Mouse (Mus musculus): Measurements from ENCODE around the gene Sap30l. TPM values are rescaled to one million over a fixed set of nuclear protein-coding genes. Genes with fewer than 3 reads are reported as not detected.
A peak's percentile ranks its signal among the peaks of the same experiment; 100 is the strongest.

The Sap30l gene
- polyA plus RNA-seq, 1 experiment: 24.7 TPM

DNA sequence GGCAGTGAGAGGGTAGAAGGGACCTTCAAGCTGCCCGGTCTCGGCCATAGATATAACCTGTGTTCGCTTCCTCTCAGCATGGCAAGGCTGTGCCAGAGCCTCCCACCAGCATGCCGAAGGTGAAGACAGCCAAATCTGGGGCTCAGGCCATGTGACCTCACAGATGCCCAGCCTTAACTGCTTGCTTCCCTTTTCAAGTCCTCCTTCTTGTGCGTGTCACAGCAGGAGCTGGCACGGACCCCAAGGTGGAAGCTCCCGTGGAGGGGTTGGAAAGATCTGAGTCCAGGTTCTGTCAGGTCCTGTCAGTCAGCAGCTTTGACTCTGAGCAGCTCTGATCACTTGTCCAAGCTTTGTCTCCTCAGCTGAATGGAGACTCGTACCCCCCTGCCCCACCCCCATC is 29.8 kb upstream of the Sap30l start:
- TF ChIP-seq CTCF (IDR thresholded peaks at IDR 0.05; ENCODE audit: insufficient read depth, low read length) (no peak), POLR2A (IDR thresholded peaks at IDR 0.05; ENCODE audit: borderline replicate concordance, extremely low read depth, low read depth, low read length) (no peak)
- WGBS: 92% methylated on average over 8 of the region's 8 CpGs
- Histone ChIP-seq H3K4me1 (ENCODE audit: control insufficient read depth, insufficient read depth, low read length) (no peaks in the 10 kb centered on the region), H3K4me3 (replicated peaks; ENCODE audit: extremely low read depth, low read depth, low read length) (no peak overlapping the region)
- DNase-seq: no peak

DNA sequence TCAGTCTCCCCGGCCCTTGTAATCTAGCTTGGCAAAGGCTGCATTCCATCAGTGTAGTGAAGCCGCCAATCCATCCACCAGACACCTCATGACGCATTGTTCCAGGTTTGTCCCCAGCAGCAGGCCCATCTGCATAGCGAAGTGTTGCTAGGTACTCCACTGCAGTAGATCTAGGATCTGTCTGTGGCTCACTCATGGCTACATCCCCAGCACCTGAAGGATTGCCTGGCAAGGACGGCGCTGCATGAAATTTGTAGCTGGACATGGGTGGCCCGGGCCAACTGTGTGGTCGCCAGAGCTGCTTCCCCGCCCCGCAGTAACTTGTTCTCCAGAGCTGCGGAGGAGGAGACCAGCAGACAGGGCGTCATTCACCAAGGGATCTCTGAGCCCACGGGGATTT is 28.0 kb upstream of the Sap30l start:
- WGBS: 55% methylated on average over 13 of the region's 13 CpGs
- no peak for DNase-seq
- TF ChIP-seq POLR2A (IDR thresholded peaks at IDR 0.05; ENCODE audit: borderline replicate concordance, extremely low read depth, low read depth, low read length) (no peak), CTCF (IDR thresholded peaks at IDR 0.05; ENCODE audit: insufficient read depth, low read length) (no peak)
- no peaks in the 10 kb centered on the region for H3K4me1 ChIP-seq (ENCODE audit: control insufficient read depth, insufficient read depth, low read length)
- H3K4me3 ChIP-seq (replicated peaks; ENCODE audit: extremely low read depth, low read depth, low read length): no peak overlapping the region

DNA sequence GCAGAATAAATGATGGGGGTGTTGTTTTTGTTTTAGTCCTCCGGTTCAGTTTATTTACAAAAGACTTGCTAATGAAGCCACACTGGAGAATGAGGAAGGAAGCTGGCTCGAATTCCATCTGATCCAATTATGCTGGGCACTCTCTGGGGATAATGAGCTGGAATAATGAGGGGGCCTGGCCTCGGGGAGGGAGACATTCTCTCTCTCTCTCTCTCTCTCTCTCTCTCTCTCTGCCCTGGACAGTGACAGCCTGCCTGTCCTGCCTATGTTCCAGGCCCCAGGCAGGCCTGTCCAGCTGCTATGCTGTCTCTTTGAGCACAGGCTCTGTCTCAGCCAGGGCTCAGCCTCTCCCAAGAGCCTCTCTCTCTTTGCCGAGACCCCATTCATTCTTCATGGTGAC is 27.5 kb upstream of the Sap30l start:
- TF ChIP-seq CTCF (IDR thresholded peaks at IDR 0.05; ENCODE audit: insufficient read depth, low read length) (no peak), POLR2A (IDR thresholded peaks at IDR 0.05; ENCODE audit: borderline replicate concordance, extremely low read depth, low read depth, low read length) (no peak)
- Histone ChIP-seq H3K4me3 (replicated peaks; ENCODE audit: extremely low read depth, low read depth, low read length) (no peak overlapping the region), H3K4me1 (ENCODE audit: control insufficient read depth, insufficient read depth, low read length) (no peaks in the 10 kb centered on the region)
- no peak for DNase-seq
- WGBS: 26% methylated on average over 4 of the region's 4 CpGs

DNA sequence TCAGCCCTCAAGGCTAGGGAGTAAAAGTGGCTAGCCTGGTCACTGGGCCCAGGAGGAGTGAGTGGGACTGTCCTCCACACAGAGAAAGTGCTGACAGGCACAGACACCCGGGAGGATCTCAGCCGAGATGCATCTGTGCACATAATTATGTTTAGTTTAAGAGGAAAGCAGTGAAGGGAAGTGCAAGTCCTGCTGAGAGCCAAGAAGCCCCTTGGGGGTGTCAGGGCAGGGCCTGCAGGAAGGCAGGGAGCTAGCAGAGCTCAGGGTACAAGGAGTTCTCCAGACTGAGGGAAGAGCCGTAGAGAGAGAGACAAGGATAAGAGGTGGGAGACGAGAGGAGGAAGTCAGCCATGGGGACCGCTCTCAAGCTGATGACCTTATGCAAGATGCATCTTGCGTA is 25.6 kb upstream of the Sap30l start:
- TF ChIP-seq POLR2A (IDR thresholded peaks at IDR 0.05; ENCODE audit: borderline replicate concordance, extremely low read depth, low read depth, low read length) (no peak), CTCF (IDR thresholded peaks at IDR 0.05; ENCODE audit: insufficient read depth, low read length) (no peak)
- no peak for DNase-seq
- Histone ChIP-seq H3K4me1 (ENCODE audit: control insufficient read depth, insufficient read depth, low read length) (no peaks in the 10 kb centered on the region), H3K4me3 (replicated peaks; ENCODE audit: extremely low read depth, low read depth, low read length) (no peak overlapping the region)
- WGBS: 66% methylated on average over 6 of the region's 6 CpGs

DNA sequence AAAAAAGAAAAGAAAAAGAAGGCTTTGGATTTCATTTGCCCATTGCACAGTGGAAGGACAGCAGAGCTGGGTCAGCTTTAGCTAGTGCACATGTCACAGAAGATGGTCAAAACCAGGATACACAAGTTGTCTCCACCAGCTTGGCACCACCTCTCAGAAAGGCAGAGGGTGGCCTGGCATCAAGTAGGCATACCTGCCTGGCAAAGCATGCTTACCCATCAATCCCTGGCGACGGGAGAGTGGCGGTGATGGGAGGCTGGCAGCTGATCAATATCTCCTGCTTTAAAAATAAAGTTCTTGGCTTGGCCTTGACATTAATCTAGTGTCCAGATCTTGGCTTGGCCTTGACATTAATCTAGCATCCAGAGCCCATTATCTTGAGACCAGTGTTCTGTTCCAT is 24.9 kb upstream of the Sap30l start:
- no peak overlapping the region for H3K4me3 ChIP-seq (replicated peaks; ENCODE audit: extremely low read depth, low read depth, low read length)
- TF ChIP-seq POLR2A (IDR thresholded peaks at IDR 0.05; ENCODE audit: borderline replicate concordance, extremely low read depth, low read depth, low read length) (no peak), CTCF (IDR thresholded peaks at IDR 0.05; ENCODE audit: insufficient read depth, low read length) (no peak)
- no peak for DNase-seq
- WGBS: 61% methylated on average over 3 of the region's 3 CpGs
- H3K4me1 ChIP-seq (ENCODE audit: control insufficient read depth, insufficient read depth, low read length): no peaks in the 10 kb centered on the region

DNA sequence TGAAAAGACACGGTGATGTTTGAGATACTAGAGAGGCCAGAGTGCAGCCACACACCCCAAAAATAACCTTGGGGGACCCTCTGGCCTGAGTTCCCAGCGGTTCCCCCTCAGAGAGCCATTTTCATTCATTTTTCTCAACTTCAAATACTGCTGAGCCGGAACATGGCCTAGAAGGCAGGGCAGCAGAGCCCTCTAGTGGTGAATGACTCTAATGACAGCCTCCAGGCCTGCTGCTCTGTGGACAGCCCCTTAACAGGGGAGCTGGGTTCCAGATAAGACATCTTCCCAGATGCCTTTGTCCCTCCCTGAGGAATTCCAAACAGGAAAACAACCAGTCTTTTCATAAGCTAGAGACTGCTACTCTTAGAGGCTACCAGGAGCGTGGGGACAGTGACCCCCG is 23.1 kb upstream of the Sap30l start:
- peak; percentile 24 for DNase-seq
- TF ChIP-seq CTCF (IDR thresholded peaks at IDR 0.05; ENCODE audit: insufficient read depth, low read length): peak; percentile 94
- no peak for TF ChIP-seq POLR2A (IDR thresholded peaks at IDR 0.05; ENCODE audit: borderline replicate concordance, extremely low read depth, low read depth, low read length)
- Histone ChIP-seq H3K4me1 (ENCODE audit: control insufficient read depth, insufficient read depth, low read length) (no peaks in the 10 kb centered on the region), H3K4me3 (replicated peaks; ENCODE audit: extremely low read depth, low read depth, low read length) (no peak overlapping the region)
- 31% methylated on average over 5 of the region's 5 CpGs for WGBS

DNA sequence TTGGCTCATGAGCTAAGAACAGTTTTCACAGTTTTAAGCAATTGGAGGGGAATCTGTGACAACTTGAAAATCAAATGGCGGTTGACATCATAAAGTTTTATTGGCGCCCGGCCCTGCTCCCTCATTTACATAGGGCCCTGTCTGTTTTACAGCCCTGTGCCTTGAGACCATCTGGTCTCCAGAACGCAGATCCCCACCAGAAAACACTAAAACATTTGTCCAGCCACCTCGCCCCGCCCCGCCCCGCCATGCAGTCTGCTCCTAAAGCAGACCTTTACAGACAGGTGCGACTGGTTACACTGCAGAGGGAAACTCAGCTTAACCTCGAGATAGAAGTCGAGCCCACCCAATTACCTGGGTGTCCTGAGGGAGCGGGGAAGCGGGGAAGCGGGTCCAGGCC is 21.6 kb upstream of the Sap30l start:
- TF ChIP-seq POLR2A (IDR thresholded peaks at IDR 0.05; ENCODE audit: borderline replicate concordance, extremely low read depth, low read depth, low read length) (no peak), CTCF (IDR thresholded peaks at IDR 0.05; ENCODE audit: insufficient read depth, low read length) (no peak)
- Histone ChIP-seq H3K4me3 (replicated peaks; ENCODE audit: extremely low read depth, low read depth, low read length) (no peak overlapping the region), H3K4me1 (ENCODE audit: control insufficient read depth, insufficient read depth, low read length) (no peaks in the 10 kb centered on the region)
- DNase-seq: no peak
- 88% methylated on average over 14 of the region's 14 CpGs for WGBS

DNA sequence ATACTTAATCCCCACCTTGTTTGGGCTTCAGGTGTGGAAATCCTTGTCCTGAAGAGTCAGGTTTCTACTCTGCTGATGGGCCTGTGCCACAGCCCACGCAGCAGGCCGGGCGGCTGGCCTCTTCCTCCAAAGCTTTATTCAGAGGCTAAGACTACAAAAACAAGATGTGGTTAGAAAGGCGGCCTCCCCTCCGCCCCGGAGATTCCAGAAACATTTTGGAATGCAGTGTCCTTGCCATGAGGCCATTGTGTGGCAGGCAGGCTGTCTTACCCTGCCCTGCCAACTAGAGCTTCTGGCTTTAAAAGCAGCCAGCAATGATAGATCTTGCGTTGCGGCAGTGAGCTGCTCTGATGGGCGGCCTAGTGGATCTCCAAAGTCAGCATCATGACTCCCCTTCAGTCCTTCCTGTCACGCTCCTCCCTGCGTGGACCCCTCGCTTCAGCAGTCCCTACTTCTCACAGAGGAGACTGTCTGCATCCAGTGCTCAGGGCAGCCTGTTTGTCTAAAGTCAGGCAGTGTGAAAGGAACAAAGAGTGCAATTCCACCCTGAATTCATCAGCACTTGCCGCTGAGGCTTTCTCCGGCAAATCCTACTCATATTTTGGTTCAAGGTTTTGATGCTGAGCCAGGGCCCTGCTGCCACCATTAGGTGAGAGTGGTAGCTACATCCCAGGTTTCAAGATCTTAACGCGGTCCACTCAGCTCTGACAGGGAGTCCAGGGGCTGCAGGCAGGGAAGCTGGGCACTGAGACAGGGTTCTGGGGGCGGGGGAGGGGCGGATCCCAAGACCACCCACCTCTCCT is 14.6 kb upstream of the Sap30l start:
- Histone ChIP-seq H3K4me3 (replicated peaks; ENCODE audit: extremely low read depth, low read depth, low read length) (no peak overlapping the region), H3K4me1 (ENCODE audit: control insufficient read depth, insufficient read depth, low read length) (no peaks in the 10 kb centered on the region)
- TF ChIP-seq CTCF (IDR thresholded peaks at IDR 0.05; ENCODE audit: insufficient read depth, low read length) (no peak), POLR2A (IDR thresholded peaks at IDR 0.05; ENCODE audit: borderline replicate concordance, extremely low read depth, low read depth, low read length) (no peak)
- 59% methylated on average over 18 of the region's 18 CpGs for WGBS
- DNase-seq: peak; percentile 14

DNA sequence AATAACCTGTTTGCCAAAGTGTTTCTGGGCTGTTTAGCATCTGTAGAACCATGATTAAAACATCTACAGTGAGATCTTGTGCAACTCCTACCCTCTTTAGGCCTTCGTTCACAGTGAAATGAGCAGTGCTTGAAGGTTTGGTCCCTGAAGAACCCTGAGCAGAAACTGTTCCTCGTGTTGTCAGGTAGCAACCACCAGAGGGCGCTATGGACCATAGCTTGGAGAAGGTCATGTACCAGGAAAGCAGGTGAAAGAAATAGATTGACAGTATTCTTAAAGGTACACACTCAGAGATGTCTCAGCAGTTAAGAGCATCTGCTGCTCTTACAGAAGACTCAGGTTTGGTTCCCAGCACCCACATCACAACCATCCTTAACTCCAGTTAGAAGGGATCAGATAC is 13.5 kb upstream of the Sap30l start:
- Histone ChIP-seq H3K4me1 (ENCODE audit: control insufficient read depth, insufficient read depth, low read length) (no peaks in the 10 kb centered on the region), H3K4me3 (replicated peaks; ENCODE audit: extremely low read depth, low read depth, low read length) (no peak overlapping the region)
- WGBS: 36% methylated on average over 3 of the region's 3 CpGs
- TF ChIP-seq POLR2A (IDR thresholded peaks at IDR 0.05; ENCODE audit: borderline replicate concordance, extremely low read depth, low read depth, low read length): no peak
- peak; percentile 77 for TF ChIP-seq CTCF (IDR thresholded peaks at IDR 0.05; ENCODE audit: insufficient read depth, low read length)
- peak; percentile 55 for DNase-seq

DNA sequence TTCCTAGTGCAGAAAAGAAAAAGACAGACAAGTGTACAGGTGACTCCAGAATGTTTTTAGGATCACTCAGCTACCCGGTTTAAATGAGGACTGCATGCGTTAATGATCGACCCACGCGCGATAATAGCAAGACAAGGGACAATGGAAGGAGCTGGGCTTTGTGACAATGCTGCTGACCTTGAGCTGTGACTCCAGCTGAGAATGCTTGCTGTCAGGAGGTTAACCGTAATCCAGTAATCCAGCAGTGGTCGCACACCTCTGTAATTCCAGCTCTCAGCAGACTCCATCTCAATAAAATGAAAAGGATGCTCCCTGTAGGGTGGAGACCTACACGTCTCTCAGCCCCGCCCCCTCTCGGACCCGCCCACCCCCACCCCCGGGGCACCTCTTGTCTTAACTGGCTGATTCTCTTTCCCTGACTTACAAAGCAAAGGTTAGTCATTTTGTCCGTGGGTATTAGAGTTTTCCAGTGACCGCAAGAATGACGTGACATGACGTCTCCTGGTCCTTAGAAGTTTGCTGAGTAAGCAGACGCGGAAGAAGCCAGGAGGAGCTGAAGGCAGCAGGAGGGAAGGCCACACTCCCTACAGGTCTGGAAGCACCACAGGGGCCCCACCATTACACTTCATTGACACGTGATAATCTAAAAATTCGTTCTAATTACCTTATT is 10.4 kb upstream of the Sap30l start:
- 32% methylated on average over 21 of the region's 21 CpGs for WGBS
- Histone ChIP-seq H3K4me3 (replicated peaks; ENCODE audit: extremely low read depth, low read depth, low read length) (no peak overlapping the region), H3K4me1 (ENCODE audit: control insufficient read depth, insufficient read depth, low read length) (no peaks in the 10 kb centered on the region)
- TF ChIP-seq POLR2A (IDR thresholded peaks at IDR 0.05; ENCODE audit: borderline replicate concordance, extremely low read depth, low read depth, low read length) (no peak), CTCF (IDR thresholded peaks at IDR 0.05; ENCODE audit: insufficient read depth, low read length) (no peak)
- DNase-seq: no peak
